Mouse (Mus musculus) kidney, postnatal 4 days (tissue): ENCODE results near the gene Atp6v0c.

ENCODE experiments used
- DNase-seq, 2 experiments: peaks; one replicate each; pipeline ENCODE4 v3.0.0; 2021; ENCODE audit warnings: mixed read lengths in 2 of 2

The Atp6v0c gene

DNA sequence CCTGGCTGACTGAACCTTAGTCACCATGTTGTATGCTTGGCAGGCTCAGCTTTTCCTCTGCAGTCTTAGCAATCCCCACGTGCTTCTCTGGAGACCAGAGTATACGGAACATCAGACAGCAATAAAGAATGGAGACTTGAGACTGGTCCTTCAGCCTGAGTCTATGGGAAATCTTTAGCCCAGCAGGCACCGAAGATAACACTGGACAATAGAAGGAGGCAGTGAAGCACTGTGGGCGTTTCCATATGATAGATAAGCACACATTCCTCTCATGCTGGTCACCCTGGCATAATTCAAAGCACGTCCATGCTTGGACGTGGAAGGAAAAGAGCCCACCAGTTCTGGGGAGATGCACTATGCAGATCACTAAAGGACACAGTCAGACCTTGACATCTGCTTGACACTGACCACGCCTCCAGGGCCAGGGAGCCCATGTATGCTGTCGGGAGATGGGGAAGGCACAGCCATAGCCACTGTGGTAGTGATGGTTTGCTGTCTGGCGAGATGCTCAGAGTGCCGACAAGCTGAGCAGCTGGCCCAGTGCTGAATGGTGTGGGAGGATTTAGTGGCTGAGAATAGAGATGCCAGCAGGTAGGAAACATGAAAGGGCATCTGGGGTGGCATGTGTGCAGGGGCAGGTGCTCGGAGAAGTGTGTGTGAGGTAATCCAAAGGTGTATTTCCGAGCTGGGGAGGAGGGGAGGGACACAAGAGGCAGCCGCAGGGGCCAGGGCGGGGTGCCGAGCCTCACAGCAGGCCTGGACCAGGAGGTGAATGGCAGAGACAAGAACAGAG lies 27.7 kb upstream of the Atp6v0c start:
- DNase-seq: no peak

DNA sequence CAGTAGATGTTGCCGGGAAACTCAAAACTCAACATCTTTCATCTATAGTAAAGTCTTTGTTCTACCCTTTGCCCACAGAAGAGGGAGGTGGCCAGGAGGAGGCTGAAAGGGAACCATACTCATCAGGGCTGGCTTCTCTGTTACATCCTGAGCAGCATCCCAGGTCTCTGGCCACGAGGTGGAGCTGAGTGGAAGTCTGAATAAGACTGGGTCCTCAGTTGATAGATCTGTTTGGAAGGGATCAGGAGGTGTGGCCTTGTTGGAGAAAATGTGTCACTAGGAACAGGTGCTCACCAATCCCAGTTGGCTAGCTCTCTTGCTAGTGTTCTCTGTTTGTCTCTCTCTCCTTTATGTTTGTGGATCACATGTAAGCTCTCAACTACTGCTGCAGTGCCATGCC lies 25.8 kb upstream of the Atp6v0c start:
- no peak for DNase-seq

DNA sequence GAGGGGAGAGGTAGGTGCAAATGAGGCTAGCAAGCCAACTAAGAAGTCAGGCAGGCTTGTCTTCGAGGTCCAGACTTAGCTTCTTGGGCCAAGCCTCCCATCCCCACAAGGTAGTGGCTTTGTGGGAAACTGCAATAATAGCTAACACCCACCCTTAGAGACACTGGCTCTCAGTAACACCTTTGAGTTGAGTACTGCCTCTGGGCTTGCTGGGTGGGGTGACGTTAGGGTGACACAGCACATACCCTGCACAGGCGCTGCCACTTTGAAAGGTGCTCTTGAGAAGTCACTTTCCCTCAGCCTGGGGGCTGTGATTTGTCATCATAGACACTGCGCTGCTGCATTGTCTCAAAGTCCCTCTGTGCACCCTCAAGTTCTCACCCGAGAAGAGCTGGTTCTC lies 24.3 kb upstream of the Atp6v0c start:
- DNase-seq: no peak

DNA sequence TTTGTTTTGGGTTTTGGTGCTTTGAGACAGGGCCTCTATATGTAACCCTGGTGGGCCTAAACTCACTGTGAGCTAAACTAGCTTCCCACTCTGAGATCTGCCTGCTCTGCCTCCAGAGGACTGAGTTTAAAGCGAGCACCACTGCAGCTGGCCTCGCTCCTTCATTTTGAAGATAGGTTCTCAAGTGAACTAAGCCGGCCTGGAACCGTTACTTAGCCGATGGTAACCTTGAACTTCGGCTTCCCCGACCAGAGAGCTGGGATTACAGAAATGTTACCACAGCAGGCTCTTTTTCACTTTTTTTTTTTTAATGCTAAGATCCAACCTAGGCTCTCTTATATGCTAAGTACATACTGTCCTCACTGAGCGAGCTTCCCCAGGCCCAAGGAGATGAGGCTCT lies 23.8 kb upstream of the Atp6v0c start:
- no peak for DNase-seq

DNA sequence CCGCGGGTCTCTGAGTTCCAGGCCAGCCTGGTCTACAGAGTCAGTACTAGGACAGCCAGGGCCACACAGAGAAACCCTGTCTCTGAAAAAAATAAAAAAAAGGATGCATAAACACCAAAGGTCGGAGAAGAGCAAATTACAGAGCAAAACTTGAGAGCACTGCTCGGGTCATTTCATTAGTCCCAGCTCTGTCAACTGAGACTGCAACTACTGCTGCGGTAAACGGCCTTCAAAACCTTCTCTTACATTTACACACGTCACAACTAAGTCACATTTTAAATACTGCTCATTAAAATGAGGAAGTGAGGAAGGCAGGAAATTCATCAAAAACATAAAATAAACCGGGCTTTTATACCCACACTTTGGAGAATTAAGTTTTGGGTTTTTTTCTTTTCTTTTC lies 23.3 kb upstream of the Atp6v0c start:
- no peak for DNase-seq

DNA sequence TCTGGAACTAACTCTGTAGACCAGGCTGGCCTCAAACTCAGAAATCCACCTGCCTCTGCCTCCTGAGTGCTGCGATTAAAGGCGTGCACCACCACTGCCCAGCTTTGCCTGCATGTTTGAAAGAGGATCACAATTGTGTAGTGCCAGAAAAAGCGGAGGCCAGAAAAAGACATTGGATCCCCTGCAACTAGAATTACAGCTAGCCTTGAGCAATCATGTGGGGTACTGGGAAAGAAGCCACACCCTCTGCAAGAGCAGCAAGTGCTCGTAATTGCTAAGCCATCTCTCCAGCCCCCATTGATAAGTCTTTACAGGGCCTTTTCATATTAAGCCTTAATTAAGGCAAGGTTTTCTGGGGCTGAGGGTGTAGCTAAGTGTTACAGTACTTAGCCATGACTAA lies 22.0 kb upstream of the Atp6v0c start:
- DNase-seq: no peak

DNA sequence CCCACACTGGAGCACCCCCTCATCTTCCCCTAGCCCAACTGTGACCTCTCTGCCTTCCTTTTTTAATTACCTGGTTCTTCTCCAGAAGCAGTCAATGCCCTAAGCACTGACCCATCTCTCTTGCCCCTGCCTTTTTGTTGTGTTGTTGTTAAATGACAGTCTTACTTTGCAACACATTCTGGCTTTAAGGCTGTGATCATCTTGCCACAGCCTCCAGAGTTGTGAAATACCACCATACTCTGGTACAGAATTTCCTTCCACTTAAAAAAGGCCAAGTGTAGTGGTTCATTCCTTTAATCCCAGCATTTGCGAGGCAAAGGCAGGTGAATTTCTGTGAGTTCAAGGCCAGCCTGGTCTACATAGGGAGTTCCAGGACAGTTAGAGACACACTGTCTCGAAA lies 21.4 kb upstream of the Atp6v0c start:
- no peak for DNase-seq

DNA sequence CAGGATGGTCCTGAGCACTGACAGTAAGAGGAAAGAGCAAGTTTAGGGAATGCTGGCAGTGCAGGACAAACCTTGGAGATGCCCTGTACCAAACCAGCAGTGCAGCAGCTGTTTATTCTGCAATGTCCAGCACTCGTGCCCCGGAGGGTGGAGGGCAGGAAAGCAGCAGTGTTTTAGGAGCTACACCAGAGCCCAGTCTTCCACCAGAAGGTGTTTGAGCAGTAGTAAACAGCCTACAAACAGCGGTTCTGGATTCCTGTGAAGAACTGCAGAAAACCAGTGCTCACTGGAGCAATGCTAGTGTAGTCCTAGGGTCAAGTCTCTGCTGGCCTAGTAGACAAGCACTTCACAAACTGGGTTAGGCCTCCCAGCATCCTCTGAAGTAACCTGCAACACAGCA lies 4.8 kb upstream of the Atp6v0c start:
- DNase-seq: no peak

DNA sequence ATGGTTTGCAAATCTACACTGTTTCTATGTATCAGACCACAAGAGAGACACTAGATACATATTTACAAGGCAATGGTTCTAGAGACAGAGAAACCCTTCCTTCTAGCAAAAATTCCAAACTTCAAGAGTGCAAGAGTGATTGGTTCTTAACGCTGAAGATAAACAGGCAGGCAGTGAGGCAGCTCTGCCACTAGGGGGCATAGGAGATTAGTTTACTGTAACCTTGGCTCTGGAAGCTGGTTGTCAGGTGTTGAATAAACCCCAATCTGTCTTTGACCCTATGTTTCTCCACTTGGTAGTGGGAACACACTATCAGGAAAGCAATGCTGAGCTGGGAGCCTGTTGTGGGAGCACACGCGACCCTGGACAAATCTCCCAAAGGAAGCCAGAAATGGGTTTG lies 3.9 kb upstream of the Atp6v0c start:
- DNase-seq: peak; percentile 77 to 82

DNA sequence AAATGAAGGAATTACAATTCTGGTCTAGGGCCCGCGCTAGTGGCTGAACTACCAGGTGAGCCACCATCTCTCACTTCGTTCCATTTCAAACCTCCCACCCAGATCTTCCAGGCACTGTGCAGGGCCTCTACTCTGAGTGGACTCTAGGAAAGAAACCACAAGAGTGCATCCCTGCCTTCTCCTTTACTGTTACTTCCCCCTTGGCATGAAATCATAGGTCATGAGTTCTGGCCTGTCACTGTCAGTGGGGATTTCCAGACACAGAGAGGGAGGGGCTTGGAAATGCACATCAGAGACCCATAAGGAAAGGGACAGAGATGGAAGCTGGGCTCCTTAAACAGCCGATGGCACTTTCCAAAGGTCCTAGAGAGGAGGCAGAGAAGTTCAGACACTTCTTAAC lies 2.2 kb upstream of the Atp6v0c start:
- no peak for DNase-seq

DNA sequence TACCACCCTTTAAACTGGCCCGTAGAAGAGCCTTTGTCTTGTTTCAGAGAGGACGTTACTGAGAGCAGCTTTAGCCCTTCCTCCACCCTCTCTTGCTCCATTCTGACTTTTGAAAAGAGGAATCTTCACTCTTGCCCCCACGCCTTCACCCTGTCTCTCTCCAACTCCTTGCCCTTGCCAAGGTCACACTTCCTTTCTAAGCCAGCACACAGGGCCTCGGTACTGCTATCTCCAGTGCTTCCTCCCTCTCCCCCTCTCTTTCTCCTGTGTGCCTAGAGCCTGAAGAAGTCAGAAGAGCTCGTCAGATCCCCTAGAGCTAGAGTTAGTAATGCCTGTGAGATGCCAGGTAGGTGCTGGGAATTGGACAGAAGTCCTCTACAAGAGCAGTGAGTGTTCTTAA lies 1.2 kb upstream of the Atp6v0c start:
- DNase-seq: no peak

DNA sequence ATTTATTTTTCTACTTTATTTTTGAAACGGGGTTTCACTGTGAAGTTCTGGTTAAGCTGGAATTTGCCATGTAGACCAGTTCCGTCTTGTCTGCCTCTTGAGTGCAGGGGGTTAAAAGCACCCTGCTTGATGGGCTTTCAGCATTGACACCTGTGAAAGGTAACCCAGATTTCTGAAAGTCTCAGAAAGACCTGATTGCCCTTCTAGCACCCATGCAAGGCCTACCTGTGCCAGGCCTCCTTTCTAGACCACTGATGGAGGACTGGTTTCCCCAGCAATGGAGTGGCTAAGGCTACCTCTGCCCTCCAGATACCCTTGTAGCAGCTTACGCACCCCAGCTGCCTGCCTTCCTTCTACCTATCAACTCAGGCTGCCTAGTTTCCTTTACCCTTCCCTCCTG lies 623 bp upstream of the Atp6v0c start:
- no peak for DNase-seq

DNA sequence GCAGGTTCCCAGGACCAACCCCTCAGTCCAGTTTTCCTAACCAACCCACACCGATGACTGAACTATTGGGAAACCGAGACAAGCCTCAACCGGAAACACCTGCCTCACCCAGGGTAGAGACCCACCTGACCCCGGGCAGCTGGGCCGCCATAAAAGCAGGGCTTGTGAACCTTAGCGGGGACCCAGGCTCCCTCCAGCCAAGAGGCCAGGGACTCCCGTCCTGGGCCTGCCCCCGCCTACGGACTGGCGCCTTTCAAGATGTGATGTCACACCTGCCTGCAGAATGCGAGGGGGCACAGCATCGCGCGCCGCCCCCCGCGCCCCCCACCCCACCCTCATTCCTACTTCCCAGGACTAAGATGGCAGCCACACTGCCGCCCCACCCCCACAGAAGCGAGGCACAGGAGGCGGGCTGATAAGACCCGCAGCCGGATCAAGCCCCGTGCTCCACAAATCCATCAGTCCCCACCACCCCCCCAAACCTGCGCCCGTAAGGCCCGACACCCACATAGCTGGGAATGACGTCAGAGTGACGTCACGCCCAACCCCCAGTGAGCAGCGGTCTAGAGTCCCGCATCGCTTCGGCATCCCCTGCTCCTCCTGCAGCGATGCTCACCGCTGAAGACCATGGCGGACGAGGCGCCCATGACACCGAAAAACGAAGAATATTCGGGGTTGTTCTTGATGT lies 768 bp downstream of the Atp6v0c start:
- peak; percentile 73 to 80 for DNase-seq

DNA sequence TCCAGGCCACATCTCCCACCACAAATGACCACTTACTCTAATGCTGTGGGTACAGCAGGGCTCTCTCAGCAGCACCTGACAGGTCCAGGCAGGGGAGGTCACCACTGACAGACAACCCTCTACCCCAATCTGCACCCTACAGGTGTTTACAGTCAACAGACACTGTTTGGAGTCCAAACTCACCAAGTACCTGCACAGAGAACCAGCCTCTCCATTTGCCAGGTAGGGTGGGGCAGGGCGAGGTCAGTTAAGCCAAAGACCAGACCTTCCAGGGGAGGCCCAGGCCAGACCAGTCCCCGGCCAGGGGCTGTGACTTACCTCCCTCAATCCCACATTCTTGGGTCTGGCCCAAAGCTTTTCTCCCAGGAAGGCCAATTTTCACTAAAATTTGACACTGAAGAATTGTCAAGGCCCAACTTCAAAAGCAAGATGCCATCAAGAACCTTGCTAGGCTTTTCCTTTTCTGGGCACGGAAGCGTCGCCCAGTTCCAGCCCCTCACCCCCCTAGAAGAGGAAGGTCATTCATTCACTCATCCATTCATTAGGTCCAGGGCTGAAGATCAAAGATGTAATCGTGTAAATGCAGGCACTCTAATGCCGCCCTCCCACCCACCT lies 1.5 kb downstream of the Atp6v0c start:
- DNase-seq: no peak

DNA sequence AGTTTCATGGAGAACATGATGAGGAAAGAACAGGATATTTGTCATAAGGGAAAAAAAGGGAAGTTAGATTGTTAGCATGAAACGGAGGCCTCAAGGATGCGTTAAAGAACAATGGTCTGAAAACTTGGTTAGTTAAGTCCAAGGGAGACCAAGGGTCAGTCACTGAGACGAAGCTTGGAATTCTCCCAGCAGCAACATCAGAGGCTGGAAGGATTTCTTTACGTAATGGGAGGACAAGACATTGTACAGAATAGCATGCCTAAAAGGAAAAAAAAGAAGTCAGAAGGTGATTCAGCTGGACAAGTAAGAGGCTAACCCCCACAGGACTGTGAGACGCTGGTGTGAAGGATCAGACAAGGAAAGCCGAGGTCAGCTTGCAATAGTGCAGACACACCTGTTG lies 2.4 kb downstream of the Atp6v0c start:
- no peak for DNase-seq

DNA sequence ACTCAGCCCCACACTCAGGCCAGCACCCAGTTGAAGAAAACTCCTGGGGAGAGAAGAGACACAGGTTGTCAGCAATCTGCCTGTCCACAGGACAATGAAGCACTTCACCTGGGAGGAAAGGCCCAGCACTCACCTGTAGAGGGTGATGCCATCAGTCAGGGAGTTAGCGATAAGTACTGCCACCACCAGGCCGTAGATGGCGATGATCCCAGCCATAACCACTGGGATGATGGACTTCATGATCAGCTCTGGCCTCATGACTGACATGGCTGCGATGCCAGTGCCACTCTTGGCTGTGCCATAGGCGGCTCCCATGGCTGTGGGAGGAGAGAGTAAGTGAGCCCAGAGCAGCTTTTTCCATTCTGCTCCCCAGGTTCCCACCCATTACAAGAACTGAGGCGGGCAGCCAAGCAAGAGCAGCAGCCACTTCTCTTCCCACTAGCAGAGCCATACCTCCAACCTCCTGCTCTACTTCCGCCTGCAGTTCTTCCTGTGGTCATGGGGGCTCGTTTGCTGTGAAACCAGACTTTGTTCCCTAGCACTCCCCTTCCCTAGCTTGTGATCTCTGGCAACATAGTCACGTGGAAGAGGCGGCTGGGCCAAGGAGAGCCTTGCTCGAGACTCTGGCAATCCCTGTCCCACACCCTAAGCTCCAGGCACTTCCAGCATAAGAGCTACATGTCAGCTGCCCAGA lies 4.8 kb downstream of the Atp6v0c start:
- peak; percentile 33 to 49 for DNase-seq

DNA sequence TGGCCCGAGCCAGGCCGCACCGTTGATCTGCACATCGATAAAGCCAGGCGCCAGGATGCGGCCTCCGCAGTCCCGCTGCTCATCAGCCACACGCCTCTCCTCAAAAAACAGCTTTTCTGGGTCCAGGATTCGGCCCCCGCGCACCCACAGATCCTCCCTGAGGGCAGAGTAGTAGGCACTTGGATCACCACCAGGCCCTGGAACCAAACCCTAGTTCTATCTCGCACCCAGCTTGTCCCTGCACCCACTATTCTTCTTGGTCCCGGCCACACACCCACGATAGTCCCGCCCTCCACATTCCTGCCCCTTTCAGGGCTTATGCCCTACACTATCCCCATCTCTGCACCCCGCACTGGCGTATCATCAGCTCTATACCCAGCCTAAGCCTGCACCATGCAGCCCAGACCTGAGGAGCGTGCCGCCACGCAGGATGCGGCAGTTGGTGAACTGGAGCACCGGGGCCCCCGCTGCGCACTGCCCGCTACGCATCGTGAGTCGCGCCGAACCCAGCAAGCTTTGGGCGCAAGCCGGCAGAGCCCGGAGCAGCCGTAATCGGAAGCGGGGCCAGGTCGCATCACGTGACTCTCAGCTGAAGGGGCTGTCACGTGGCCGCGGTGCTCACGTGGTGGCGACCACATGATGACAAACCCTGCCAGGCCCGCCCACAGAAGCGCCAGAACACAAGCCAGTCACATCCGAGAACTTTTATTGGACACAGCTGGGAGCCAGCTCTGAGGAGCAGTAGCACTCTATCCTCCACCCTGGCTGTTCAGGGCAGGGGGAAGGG lies 6.1 kb downstream of the Atp6v0c start, which contains the start of gene Amdhd2:
Gene Amdhd2 (minus strand): TSS at position 591 of the 787 bp plus-strand sequence.
- peak; percentile 99 for DNase-seq

DNA sequence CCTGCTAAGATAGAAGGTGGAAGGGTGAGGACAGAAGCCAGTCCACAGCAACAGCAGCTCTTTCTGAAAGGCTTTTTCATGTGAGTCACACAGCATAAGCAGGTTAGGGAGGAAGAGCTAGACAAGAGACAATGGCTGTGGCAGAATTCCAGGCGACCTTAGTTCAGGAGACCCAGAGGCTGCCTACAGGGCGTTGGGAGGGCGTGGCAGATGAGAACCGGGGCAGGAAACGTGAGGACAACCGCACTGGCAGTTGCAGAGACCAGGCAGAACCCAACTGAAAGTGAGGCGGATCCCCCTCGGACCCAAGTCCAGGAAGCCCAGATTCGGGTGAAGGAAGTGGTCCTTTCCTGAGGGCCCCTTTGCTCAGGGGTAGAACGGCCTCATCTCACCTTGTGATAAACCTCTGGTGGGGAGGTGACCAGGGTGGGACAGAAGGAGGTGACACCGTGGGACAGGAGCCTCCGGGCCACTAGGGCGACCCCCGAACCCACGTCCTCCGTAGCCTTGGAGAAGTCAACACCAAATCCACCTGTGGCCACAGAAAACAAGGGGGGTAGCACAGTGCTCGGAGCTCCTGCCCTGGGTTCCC lies 6.8 kb downstream of the Atp6v0c start:
- peak; percentile 57 to 71 for DNase-seq

DNA sequence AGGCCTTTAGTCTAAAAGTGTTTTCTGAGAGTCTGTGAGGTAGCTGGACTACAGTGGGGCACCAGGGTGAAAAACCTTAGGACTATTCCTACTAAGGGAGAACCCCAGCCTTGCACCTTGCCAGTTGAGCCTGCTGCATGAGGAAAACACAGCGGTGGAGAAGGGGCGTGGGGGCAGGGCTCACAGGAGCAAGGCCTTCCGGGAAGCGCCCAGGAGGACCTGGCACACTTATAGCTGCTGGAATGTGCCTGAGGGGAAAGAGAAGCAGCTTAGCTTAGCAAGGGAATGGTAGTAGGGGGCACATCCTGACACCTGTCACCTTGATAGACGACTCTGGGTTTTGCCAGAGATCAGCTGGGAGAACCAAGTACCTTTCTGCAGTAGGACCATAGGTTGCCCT lies 8.0 kb downstream of the Atp6v0c start:
- DNase-seq: peak in 1 of 2 experiments; percentile 16

DNA sequence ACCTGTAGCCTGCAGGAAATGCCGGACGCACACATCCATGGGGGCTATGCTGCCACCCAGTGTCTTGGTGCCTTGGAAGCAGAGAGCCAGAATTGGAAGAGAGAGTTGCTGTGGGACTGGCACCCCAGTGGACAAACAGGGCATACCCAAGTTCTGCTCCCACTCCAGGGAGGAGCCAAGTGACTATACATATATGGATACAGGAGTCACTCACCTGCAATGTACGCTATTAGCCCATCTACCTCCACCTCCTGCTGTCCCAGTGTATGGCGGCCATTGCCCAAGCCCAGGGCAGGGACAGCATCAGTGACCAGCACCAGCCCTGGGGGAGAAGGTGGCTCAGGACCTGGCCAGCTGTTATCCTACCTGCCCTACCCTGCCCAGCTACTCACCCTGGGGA lies 12.0 kb downstream of the Atp6v0c start:
- DNase-seq: no peak

DNA sequence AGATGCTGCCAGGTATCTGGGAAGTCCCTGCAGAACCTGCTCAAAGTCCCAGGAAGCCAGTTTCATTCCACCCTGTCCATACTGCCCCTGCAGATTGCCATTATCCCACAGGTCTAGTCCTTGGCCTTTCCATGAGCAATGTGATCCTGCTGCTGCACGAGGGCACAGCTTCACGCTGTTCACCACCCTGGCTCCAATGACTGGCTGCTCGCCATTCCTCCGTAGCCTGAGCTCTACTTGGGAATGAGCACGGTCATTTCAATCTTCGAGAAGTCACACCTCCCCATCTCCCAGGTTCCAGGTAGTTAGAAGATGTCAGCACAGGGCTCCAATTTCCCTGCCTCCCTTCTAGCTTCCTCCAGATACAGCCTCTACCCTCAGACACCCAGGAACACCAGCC lies 12.4 kb downstream of the Atp6v0c start:
- no peak for DNase-seq

DNA sequence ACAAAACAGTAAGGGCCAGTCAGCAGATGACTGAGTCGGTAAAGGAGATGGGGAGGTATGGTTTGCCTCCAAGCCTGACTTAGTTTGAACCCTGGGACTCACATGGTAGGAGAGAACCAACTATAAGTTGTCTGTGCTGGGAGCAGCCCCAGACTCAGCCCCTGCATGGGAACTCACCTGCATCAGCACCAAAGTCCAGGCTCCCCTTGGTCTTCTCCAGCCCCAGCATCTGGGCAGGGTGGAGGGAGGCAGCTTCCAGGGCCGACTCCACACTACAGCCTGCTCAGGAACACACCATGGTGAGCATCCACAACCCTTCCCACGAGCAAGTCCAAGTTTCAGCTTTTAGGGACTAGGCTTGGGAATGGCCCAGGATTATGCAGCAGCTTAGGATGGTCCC lies 13.1 kb downstream of the Atp6v0c start:
- no peak for DNase-seq
